Mouse (Mus musculus) heart, adult 2 months (tissue): Measurements from ENCODE around the gene Ift43.

Experiments used
- CTCF ChIP-seq: fragments of 200-600 bp; IDR thresholded peaks from 2 replicates; pipeline ENCODE4 v1.8.1; 2022; ENCODE audit warnings: antibody characterized with exemption, mild to moderate bottlenecking, moderate library complexity
- POLR2A ChIP-seq: fragments of 200-500 bp; IDR thresholded peaks from 2 replicates; pipeline ENCODE4 v1.6.1; 2011; ENCODE audit warnings: mild to moderate bottlenecking, low read depth, low read length, control low read depth; ENCODE audit not compliant: insufficient read depth

DNA sequence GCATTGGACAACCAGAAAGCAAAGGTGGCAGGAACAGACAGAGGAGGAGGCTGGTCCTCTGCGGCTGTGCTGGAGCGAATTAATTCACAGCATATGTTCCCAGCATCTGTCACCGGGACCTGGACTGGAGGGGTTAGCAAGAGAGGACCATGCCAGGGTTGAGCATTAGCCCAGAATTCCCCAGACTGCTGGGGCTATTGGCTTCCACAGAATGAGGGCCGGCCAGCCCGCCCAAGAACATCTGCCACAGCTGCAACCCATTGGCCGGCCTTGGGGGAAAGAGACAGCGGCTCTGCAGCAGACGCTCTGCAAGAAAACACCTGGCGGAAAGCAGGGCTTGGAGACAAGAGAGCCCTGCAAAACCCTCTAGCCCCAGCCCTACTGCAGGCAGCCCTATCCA, 84.7 kb downstream of the Ift43 start:
- TF ChIP-seq CTCF = no peak
- no peak for TF ChIP-seq POLR2A
